Mouse (Mus musculus): ENCODE results near the gene Tenm4. TPM values are rescaled to one million over a fixed set of nuclear protein-coding genes. Genes with fewer than 3 reads are reported as not detected.
A peak's percentile ranks its signal among the peaks of the same experiment; 100 is the strongest.

Tenm4 gene
- polyA plus RNA-seq, 1 experiment from 2014 or later: 52.7 TPM

DNA sequence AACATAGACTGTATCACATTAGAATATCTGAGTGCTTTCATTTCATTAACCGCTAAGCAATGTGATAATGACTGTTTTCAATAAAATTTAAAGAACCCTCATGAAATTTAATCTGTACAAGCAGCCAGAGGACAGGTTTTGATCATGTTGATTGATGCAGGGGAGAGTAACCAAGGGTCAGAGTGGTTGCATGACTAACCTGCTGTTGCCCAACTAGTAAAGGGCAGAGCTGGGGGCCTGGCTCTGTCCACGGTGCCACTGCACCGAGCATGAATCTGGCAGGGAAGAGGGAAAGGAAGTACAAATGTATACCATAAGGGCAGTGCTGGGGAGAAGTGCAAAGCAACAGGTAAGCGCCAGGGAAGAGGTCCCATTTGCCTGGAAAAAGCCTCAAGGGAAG is 545.9 kb downstream of the Tenm4 start:
- no peak for ATAC-seq (replicated peaks)
- no peak overlapping the region for H3K9ac ChIP-seq
- no peak overlapping the region for H3K27ac ChIP-seq
- no peak overlapping the region for H3K4me2 ChIP-seq
- no peaks in the 10 kb centered on the region for H3K9me3 ChIP-seq
- peaks cover 15% of the 10 kb centered on the region; the same call in 1 of the 2 replicates for H3K27me3 ChIP-seq (replicated peaks)
- H3K36me3 ChIP-seq (replicated peaks): no peaks in the 10 kb centered on the region
- H3K4me3 ChIP-seq: no peak overlapping the region
- H3K4me1 ChIP-seq: peaks cover 27% of the 10 kb centered on the region
- 94% methylated on average over 4 of the region's 4 CpGs for WGBS

DNA sequence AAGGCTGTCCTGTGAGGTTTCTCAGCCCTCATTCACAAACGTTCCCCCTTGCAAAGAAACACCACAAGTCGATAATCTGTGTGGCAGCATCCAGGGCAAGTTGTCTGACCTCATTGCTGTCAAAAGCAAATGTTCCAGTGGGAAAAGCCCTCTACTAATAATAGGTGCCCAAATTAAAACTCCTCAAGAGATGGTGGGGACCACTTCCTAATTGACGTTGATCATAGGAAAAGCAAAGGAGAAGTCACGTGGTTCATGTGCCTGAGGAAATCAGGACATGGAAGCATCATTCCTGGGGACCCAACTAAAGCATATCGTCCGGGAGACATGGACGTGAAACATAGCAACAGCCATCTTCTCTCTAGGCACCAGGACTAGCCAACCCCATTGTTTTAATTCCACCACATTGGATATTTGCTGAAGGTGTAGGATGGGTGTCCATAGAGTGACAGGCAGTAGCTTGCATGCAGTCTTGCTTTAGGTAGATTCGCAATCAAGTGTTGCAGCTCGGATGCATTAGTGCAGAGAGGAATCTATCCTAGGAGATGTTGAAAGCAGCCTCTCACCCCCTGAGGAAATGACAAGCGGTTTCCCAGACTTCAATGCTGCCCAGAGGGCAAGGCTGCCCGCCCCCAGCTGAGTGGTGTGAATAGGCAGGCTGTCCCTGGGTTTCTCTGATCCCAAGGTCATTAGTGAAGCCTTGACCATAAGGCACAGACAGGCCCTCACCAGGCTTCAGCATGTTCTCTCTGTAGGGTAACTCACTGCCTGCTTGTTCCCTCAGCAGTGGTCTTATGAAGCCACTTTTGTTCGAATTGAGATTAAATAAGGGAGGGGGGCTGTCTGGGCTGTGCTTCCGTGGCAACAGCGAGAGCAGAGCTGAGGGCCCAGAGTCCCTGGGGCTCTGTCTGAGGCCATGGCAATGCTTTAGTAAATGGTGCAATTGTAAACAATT is 547.4 kb downstream of the Tenm4 start:
- Histone ChIP-seq H3K27ac (peak overlapping the region; percentile 71), H3K4me3 (no peak overlapping the region), H3K36me3 (replicated peaks) (no peaks in the 10 kb centered on the region), H3K9me3 (no peaks in the 10 kb centered on the region), H3K27me3 (replicated peaks) (peaks cover 8% of the 10 kb centered on the region; the same call in 1 of the 2 replicates), H3K4me1 (peaks cover 27% of the 10 kb centered on the region), H3K4me2 (no peak overlapping the region), H3K9ac (no peak overlapping the region)
- peak; percentile 87 for ATAC-seq (replicated peaks)
- 17% methylated on average over 14 of the region's 14 CpGs for WGBS

DNA sequence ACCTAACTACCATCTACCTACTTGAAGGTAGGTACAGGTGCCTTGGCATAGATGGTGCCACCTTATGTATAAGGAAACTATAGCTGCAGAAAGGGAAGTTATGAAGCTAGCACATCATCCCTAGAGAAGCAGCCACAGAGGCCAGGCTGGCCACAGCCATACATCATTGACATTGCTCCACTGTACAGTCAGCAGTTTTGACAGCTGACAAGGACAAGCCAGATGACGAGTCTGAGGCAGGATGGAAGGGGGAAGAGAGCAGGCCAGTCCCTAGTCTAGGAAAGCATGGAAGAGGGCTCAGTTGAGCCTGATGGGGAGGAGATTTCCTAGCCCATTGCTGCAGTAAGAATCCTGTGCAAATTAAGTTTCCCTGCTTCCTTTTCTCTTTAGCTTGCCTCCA is 548.9 kb downstream of the Tenm4 start:
- Histone ChIP-seq H3K9ac (no peak overlapping the region), H3K27ac (no peak overlapping the region), H3K27me3 (replicated peaks) (peaks cover 5% of the 10 kb centered on the region; the same call in 1 of the 2 replicates), H3K36me3 (replicated peaks) (no peaks in the 10 kb centered on the region), H3K4me1 (peaks cover 27% of the 10 kb centered on the region), H3K4me2 (no peak overlapping the region), H3K9me3 (no peaks in the 10 kb centered on the region), H3K4me3 (no peak overlapping the region)
- 35% methylated on average over 1 of the region's 1 CpGs for WGBS
- ATAC-seq (replicated peaks): no peak

DNA sequence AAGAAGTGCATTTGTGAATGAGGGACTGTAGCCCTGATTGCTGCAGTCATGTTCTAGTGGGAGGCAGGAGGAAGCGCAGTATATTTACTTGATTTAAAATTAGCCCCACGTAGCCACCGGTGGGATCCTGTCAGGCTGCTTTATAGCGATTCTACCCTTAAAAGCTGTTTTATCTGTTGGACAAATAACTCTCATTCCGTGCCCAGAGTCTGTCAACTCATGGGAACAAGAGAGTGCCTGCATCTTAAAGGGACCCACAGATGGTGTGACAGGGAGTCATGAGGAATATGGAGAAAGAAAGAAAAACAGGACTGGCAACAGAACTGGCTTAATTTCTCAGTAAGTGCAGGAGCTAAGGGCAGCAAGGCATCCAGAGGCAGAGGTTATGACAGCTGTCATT is 549.4 kb downstream of the Tenm4 start:
- ATAC-seq (replicated peaks): no peak
- Histone ChIP-seq H3K27ac (no peak overlapping the region), H3K36me3 (replicated peaks) (no peaks in the 10 kb centered on the region), H3K27me3 (replicated peaks) (no peaks in the 10 kb centered on the region), H3K9ac (no peak overlapping the region), H3K4me2 (no peak overlapping the region), H3K4me1 (peaks cover 27% of the 10 kb centered on the region), H3K9me3 (no peaks in the 10 kb centered on the region), H3K4me3 (no peak overlapping the region)
- 56% methylated on average over 5 of the region's 5 CpGs for WGBS

DNA sequence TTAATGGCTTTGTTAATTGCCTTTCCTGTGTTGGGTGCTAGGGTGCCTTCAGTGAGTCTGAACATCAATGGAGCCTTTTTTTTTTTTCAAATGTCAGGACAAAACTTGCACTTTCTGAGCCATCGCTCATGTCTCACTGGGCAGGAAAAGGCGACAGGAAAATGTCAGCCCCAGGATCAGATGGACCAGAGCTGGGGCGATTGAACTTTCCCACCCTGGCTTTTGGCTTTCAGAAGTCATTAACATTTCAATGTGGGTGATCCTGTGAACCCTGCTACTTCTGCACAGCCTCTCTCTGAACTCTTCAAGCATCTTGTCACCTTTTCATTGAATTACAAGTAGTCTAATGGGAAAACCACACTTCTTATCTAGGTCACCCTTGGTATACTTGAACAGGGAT is 551.8 kb downstream of the Tenm4 start:
- peaks cover 26% of the 10 kb centered on the region for H3K4me1 ChIP-seq
- H3K9me3 ChIP-seq: no peaks in the 10 kb centered on the region
- no peak overlapping the region for H3K27ac ChIP-seq
- no peak overlapping the region for H3K4me3 ChIP-seq
- no peaks in the 10 kb centered on the region for H3K27me3 ChIP-seq (replicated peaks)
- ATAC-seq (replicated peaks): no peak
- H3K4me2 ChIP-seq: no peak overlapping the region
- H3K9ac ChIP-seq: no peak overlapping the region
- H3K36me3 ChIP-seq (replicated peaks): no peaks in the 10 kb centered on the region
- 45% methylated on average over 3 of the region's 3 CpGs for WGBS

DNA sequence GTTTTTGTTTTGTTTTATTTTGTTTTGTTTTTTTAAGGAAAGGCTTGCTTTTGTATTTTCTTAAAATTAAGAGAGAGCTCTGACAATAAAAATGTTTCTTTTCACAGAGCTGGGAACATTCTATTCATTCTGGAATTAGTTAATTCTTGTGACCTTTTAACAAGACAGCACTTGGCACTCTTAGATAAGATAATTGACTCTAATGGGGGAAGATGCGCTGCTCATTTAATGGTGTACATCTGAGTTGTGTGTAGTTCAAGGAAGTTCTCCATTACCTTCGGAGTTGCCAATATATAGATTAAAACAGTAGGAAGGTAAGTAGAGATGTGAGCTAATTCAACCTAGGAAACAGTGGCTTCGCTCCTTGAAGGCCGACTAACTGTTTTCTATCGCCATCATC is 554.6 kb downstream of the Tenm4 start:
- Histone ChIP-seq H3K27ac (no peak overlapping the region), H3K36me3 (replicated peaks) (0 out of 2 replicates have a peak, but pooled peaks cover 3% of the 10 kb centered on the region), H3K9ac (no peak overlapping the region), H3K4me2 (no peak overlapping the region), H3K4me3 (no peak overlapping the region), H3K9me3 (no peaks in the 10 kb centered on the region), H3K27me3 (replicated peaks) (no peaks in the 10 kb centered on the region), H3K4me1 (no peaks in the 10 kb centered on the region; the same call in 1 of the 2 replicates)
- WGBS: 94% methylated on average over 5 of the region's 5 CpGs
- no peak for ATAC-seq (replicated peaks)

DNA sequence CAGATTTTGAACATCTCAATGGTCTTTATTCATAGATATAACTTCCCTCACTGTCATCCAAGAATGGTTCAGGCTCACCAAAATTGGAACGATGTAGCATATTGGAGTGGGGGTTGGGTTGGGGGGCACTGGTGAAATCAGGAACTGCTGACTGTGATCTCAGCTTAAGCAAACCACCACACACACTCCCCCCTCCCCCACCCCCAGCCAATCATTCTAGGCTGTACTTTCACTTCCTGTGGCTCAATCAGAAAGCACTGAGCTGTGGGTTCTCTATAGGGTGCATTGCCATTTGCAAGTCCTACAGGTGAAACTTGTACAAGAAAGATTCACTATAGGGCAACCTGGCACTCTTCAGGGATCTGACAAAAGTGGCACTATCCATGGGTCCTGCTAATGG is 559.3 kb downstream of the Tenm4 start:
- Histone ChIP-seq H3K4me2 (no peak overlapping the region), H3K9ac (no peak overlapping the region), H3K4me1 (no peaks in the 10 kb centered on the region), H3K9me3 (no peaks in the 10 kb centered on the region), H3K36me3 (replicated peaks) (0 out of 2 replicates have a peak, but pooled peaks cover 3% of the 10 kb centered on the region), H3K27me3 (replicated peaks) (no peaks in the 10 kb centered on the region), H3K27ac (no peak overlapping the region), H3K4me3 (no peak overlapping the region)
- no peak for ATAC-seq (replicated peaks)
- 85% methylated on average over 1 of the region's 1 CpGs for WGBS

DNA sequence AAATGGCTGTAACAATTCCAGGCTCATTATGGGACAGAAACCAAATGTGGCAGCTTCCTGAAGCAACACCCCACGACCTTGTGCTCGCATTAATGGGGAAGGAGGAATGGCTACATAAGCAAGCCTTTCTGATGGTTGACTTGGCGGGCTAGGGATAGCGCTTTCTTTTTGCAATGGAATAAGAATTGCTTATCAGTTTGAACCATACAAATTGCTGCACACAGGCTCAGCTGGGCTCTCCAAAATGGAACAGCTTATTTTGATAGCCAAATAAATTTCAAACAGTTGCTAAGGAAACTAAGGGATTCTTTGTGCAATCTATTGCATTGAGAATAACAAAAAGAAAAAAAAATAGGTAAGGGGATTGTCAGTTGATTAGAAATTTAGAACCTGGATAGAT is 560.9 kb downstream of the Tenm4 start:
- Histone ChIP-seq H3K4me1 (no peaks in the 10 kb centered on the region), H3K36me3 (replicated peaks) (0 out of 2 replicates have a peak, but pooled peaks cover 3% of the 10 kb centered on the region), H3K27ac (0 out of 2 replicates have a peak overlapping the region, but pooled peaks have one; percentile 20), H3K4me3 (no peak overlapping the region), H3K9me3 (no peaks in the 10 kb centered on the region), H3K27me3 (replicated peaks) (no peaks in the 10 kb centered on the region), H3K4me2 (no peak overlapping the region), H3K9ac (no peak overlapping the region)
- WGBS: 64% methylated on average over 4 of the region's 4 CpGs
- ATAC-seq (replicated peaks): no peak

DNA sequence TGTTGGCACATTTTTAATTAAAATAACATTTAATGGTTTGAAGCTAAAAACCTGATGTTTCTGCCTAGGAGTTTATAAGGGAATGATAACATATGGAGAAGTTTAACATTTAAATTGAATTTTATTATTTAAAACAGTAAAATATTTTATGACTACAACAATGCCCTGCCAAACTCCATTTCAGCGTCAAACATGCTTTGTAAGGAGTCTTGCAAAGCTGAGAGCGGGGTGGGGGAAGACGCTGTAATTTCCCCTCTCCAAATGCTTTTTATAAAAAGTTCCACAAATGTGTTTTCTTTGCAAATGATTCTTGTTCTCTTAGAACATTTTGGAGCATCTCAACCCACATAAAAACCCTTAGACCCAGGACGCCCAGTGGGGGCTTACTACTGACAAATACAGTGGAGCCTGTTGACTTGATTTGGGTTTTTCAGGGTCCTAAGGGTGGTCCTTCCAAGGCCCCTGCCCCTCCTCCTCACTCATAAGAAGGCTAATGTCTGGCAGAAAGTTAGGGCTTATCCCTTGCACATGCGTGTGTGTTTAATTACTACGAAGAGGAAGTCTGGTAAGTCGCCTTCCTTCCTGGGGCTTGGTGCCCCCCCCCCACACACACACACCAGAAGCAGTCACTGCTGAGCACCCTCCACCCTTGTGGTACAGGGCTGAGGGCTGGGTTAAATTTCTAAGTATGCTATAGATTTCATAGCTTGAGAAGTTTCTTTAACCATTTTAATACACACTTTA is 563.4 kb downstream of the Tenm4 start:
- Histone ChIP-seq H3K36me3 (replicated peaks) (0 out of 2 replicates have a peak, but pooled peaks cover 3% of the 10 kb centered on the region), H3K9ac (no peak overlapping the region), H3K27me3 (replicated peaks) (no peaks in the 10 kb centered on the region), H3K4me3 (no peak overlapping the region), H3K4me1 (no peaks in the 10 kb centered on the region), H3K27ac (no peak overlapping the region), H3K4me2 (no peak overlapping the region), H3K9me3 (no peaks in the 10 kb centered on the region)
- ATAC-seq (replicated peaks): no peak
- 90% methylated on average over 7 of the region's 7 CpGs for WGBS

DNA sequence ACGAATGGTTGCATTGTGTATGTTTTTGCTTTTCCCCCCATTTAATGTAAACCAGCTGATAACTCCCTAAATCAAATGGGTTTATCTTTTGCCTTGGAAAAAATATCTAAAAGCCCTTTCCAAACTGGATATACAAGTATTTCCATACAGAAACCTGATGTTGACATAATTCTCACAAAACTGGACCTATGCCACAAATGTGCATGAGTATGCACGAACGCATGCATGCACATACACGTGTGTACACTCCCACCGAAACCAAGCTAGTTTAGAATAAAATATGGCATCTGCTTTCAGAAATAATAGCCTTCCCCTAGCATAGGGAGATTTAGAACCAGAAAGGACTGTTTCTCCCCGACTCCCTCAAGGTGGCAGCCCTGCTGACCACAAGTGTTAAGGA is 569.6 kb downstream of the Tenm4 start:
- no peak for ATAC-seq (replicated peaks)
- Histone ChIP-seq H3K9me3 (no peaks in the 10 kb centered on the region), H3K27ac (no peak overlapping the region), H3K4me2 (no peak overlapping the region), H3K36me3 (replicated peaks) (no peaks in the 10 kb centered on the region), H3K4me1 (no peaks in the 10 kb centered on the region), H3K27me3 (replicated peaks) (no peaks in the 10 kb centered on the region), H3K4me3 (no peak overlapping the region), H3K9ac (no peak overlapping the region)
- 84% methylated on average over 6 of the region's 6 CpGs for WGBS

DNA sequence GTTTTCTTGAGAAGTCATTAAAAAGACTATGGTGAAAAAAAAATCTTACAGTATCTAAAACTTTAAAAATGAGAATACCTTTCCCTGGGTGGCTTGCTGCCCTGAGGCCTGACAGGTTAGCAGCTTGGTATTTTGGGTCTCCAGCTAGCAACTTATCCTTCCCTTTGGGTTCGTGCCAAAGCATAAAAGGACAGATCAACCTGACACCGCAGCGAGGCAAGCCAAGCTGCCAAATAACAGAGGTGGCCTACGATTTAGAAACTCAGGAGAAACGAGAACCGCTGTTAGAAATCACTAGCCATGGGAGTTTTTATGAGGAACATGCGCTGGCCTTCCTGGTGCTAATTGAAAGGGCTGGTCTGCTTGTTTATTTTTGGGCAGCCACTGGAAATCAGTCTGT is 571.2 kb downstream of the Tenm4 start:
- 65% methylated on average over 7 of the region's 7 CpGs for WGBS
- no peak overlapping the region for H3K27ac ChIP-seq
- H3K4me1 ChIP-seq: peaks cover 5% of the 10 kb centered on the region
- no peak overlapping the region for H3K4me2 ChIP-seq
- no peak for ATAC-seq (replicated peaks)
- no peaks in the 10 kb centered on the region for H3K36me3 ChIP-seq (replicated peaks)
- H3K4me3 ChIP-seq: no peak overlapping the region
- H3K9me3 ChIP-seq: no peaks in the 10 kb centered on the region
- H3K9ac ChIP-seq: no peak overlapping the region
- H3K27me3 ChIP-seq (replicated peaks): no peaks in the 10 kb centered on the region

DNA sequence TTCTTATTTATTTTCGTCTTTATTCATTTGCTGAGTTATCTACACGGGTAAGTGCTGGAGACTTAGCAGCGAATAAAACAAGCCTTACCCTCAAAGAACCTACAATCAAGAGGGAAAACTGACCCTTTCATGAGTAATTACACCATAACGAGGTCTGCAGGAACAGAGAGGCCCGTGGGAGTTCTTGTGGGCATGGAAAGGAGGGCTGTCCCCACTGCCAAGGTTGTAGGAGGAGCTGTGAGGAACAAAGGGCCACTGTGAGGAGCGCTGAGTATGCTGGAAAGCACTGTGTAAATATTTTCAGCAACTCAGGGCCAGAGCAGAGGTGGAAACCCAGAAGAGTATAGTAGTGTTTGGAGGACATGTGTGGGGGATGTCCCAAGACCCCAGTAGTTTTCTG is 574.9 kb downstream of the Tenm4 start:
- Histone ChIP-seq H3K27me3 (replicated peaks) (no peaks in the 10 kb centered on the region; the same call in 1 of the 2 replicates), H3K9me3 (no peaks in the 10 kb centered on the region), H3K4me3 (no peak overlapping the region), H3K4me1 (peaks cover 5% of the 10 kb centered on the region), H3K4me2 (no peak overlapping the region), H3K9ac (no peak overlapping the region), H3K27ac (peak overlapping the region; percentile 15), H3K36me3 (replicated peaks) (no peaks in the 10 kb centered on the region)
- WGBS: 25% methylated on average over 6 of the region's 6 CpGs
- ATAC-seq (replicated peaks): peak; percentile 75

Measured in midbrain, embryonic 15.5 days (tissue).